Mouse (Mus musculus) cerebral cortex, adult 2 months (tissue): Measurements from ENCODE around the gene Bad.

Experiments
- WGBS: fragments of 180-500 bp; shearing (Covaris S2); methylation state at CpG from one replicate; pipeline ENCODE4 v1.1.7; 2018; 5-methylcytosine and 5-hydroxymethylcytosine counted together

Gene Bad

GRCm38 (mm10) chr19:6941372-6942248 lies at the start of gene Bad:
Gene Bad, plus strand, starts transcription at chr19:6941861.
- 1% methylated on average over 83 of the region's 83 CpGs for WGBS

DNA sequence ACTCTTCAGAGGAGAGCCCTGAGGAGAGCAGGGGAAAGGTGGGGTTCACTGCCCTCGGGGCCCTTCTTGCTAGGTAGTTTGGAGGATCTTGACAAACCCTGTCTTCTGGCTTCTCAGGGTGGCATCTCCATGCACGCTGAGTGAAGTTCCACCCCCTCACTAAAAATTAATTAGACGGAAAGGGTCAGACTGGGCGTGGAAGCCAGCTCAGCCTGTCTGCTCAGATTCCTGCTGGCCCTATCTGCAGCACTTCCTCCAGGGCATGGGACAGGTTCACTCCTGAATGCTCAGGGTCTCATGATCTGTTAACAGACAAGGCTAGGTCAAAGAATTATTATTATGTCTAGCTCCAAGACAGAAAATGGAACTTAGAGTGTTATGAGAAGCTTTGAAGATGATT lies 49.1 kb upstream of the Bad start:
- WGBS, result 79% methylated on average over 4 of the region's 4 CpGs

DNA sequence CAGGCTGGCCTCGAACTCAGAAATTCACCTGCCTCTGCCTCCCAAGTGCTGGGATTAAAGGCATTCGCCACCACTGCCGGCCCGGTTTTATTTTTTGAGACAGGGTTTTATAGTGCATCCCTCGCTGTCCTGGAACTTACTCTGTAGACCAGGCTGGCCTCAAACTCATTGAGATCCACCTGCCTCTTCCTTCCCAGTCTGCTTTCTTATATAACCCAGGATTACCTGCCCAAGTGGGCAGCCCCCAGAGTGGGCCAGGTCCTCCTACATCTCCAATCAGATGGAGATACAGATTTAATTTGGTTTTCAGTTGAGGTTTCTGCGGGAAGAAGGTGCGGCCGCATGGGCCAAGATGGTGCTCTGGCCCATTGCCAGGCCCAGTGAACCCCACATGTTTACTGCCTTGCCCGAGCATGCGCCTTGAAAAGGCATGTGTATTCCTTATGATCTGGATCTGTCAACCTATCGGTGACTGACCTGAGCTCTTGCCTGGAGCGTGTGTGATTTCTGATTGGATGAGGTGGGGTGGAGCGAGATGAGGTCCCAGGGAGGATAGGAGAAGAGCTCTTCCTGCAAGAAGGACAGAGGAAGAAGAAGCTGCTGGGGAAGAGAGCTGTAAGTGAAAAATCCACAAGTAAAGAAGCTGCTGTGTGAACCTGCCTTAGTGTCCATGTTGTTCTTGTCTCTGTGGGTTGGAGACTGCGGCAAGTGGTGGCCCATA lies 47.8 kb upstream of the Bad start:
- 94% methylated on average over 14 of the region's 14 CpGs for WGBS

GRCm38 (mm10) chr19:6895608-6896305 lies 45.9 kb upstream of the Bad start:
- WGBS, result 77% methylated on average over 18 of the region's 18 CpGs

DNA sequence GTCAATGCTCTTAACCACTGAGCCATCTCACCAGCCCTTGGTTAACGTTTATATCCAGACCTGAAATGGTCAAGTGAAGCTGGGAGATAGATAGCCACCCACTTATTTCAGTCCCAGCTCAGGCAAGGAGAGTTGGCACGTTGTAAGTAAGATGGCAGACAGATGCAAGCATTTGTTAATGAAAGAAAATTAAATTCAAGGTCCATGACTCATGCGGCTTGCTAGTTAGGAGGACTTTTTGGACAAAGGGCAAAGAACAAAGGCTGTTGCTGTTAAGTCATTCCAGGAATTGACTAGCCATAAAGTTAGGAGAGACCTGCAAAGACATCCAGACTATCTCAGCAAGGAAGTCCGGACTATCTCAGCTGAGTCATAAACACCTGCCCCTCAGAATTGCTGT lies 42.0 kb upstream of the Bad start:
- whole genome bisulfite sequencing, result 84% methylated on average over 4 of the region's 4 CpGs

- 74% methylated on average over 1 of the region's 1 CpGs for WGBS
Measured at GRCm38 (mm10) chr19:6903031-6903430, 38.6 kb upstream of the Bad start.

GRCm38 (mm10) chr19:6904846-6905245 lies 36.8 kb upstream of the Bad start:
- 82% methylated on average over 2 of the region's 2 CpGs for WGBS

GRCm38 (mm10) chr19:6905498-6906159 lies 36.0 kb upstream of the Bad start:
- WGBS, result 94% methylated on average over 11 of the region's 11 CpGs

- 76% methylated on average over 3 of the region's 3 CpGs for WGBS
Measured at GRCm38 (mm10) chr19:6906199-6906598, 35.5 kb upstream of the Bad start.

- 86% methylated on average over 8 of the region's 8 CpGs for WGBS
Measured at GRCm38 (mm10) chr19:6907094-6907493, 34.6 kb upstream of the Bad start.

DNA sequence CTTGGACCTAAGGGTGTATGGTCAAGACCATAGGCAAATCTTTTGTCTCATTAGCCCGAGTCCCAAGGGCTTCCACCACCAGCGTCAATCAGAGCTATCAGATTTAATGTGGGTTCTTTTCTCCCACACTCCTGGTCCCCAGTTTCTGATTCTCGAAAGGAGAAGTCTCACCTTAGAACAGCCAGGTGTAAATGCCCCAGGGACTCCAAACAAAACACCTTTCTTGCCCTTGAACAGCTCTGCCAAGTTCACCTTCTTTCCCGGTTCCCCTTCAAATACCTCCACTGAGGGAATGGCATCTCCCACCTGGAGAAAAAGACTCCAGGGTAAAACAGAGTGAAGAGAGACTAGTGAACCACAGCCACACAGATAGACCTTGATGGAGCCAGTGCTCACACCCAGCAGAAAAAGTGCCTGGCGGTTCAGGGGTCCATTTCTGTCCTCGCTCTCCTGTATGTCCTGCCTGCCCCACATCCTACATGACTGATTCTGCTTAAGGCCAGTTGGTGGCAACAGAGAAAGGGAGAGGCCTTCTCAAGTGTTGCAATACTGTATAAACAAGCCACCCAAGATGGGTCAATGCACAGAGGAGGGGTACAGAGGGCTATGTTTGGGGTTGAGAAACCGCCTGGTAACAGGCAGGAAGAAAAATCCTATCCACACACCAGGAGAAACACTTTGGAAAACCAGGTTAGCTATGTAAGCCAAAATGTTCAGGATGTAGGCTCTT lies 33.7 kb upstream of the Bad start:
- 77% methylated on average over 7 of the region's 7 CpGs for WGBS

- WGBS, result 4% methylated on average over 11 of the region's 11 CpGs
Measured at GRCm38 (mm10) chr19:6909021-6909420, 32.6 kb upstream of the Bad start.

DNA sequence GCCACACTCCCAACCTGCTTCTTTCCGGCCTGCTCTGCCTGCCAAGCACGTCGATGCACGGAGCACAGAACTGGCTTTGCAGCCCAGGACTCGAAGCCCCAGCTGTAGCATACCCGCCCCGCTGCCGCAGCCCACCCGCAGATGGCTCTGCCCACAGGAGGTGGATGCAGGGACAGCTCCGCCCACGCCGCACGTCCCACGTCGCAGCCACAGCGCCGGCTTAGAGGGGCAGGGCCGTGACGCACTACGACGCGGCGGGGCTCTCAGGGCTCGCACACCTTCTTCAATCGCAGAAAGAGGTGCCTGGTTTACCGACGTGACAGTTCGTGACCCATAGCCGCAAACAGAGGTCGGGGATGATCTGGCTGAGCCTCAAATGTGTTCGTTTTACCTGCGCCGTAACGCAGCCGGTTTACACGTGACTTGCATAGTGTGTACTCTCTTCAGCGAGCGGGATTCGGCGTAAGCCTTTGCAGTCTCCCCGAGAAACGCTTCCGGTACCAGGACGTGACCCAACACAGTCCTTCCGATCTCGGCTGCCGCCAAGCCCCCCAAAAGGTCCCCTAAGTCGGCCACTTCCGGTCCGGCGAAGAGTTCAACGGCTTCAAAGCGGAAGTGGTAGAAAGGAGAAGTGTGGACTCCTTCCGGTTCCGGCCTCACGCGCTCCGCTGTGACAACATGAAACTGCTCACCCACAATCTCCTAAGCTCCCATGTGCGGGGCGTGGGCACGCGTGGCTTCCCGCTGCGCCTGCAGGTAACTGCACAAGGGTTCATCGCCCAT lies 32.0 kb upstream of the Bad start, which contains the start of the genes Trmt112 and Prdx5:
Gene Trmt112, plus strand, starts transcription at position 192 of the 783 bp plus-strand sequence.
Gene Prdx5, minus strand, starts transcription at position 600 of the 783 bp plus-strand sequence.
- under 1% methylated on average over 65 of the region's 65 CpGs for WGBS

- under 1% methylated on average over 30 of the region's 30 CpGs for WGBS
Measured at GRCm38 (mm10) chr19:6910306-6910705, 31.4 kb upstream of the Bad start.

DNA sequence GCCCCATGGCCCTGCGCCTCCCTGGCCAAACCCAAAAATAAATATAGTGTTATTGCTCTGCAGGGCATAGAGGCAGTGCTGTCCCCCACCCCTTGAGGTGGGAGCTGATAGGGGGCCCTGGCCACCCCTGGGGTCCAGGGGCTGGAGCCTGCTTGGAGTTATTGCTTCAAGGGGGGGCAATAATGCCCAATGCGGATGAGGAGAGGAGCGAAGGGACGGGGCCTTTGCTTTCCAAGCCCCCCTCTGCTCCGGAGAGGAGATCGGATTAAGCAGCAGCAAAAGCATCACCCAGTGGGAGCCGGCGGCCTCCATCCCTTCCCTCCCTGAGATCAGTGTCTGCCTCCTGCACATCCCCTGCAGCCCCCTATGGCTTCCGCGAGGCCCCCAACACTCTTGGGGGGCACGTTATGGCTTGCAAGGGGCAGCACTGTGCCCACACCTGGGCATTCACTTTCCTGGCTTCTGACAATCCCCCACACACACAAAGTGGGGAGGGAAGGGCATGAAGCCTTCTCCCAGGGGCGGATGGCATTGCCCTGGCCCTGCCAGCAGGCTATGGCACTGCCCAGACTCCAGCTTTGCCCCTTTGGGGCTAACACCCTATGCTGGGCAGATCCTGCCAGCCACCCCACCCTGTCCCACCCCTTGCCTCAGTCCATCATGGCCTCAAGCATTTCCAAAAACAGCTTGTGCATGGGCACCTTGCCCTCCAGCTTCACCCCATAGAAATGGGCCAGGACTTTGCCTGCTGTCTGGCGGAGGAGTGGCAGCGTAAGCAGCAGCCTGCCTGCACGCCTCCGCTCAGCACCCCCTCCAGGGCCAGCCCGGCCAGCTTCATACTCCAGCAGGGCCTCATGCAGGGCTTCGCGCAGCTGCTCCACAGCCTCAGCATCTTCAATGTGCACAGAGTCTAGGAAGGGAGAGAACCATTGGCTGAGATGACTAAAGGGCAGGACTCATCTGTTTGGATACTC lies 30.3 kb upstream of the Bad start:
- WGBS, result 73% methylated on average over 19 of the region's 19 CpGs

- WGBS, result 93% methylated on average over 15 of the region's 15 CpGs
Measured at GRCm38 (mm10) chr19:6912205-6912970, 29.3 kb upstream of the Bad start.

DNA sequence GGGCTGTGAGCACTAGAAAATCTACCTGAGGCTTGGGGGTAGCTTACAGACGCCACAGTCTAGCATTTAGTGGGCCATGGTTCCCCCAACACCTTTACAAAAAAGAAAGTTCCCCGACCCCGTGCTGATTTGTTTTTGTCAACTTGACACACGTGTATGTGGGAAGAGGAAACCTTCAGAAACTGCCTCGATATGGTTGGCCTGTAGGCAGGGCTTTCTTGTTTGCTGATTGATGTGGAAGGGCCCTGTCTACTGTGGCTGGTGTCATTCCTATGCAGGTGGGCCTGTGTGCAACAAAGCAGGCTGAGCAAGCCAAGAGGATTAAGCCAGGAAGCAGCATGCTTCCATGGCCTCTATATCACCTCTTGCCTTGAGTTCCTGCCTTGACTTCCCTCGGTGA lies 28.6 kb upstream of the Bad start:
- WGBS, result 81% methylated on average over 6 of the region's 6 CpGs

DNA sequence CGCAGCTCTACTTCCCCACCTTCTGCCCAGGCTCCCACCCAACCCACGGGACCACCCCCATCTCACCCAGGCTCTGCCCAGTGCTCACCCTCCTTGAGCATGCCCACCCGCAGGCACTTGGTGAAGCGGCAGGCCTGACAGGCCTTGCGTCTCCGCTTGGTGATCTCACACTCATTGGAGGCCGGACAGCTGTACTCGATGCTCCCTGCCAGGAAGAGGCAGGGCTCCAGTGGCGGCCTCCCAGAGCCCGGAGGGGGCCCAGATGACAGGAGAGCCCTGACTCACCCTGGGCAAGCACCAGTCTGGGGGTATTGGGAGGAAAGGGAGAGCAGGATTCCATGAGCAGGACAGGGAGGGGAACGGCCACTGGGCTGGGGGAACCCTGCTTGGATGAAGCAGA lies 27.7 kb upstream of the Bad start:
- WGBS, result 72% methylated on average over 11 of the region's 11 CpGs
